In the genomic region with DNA sequence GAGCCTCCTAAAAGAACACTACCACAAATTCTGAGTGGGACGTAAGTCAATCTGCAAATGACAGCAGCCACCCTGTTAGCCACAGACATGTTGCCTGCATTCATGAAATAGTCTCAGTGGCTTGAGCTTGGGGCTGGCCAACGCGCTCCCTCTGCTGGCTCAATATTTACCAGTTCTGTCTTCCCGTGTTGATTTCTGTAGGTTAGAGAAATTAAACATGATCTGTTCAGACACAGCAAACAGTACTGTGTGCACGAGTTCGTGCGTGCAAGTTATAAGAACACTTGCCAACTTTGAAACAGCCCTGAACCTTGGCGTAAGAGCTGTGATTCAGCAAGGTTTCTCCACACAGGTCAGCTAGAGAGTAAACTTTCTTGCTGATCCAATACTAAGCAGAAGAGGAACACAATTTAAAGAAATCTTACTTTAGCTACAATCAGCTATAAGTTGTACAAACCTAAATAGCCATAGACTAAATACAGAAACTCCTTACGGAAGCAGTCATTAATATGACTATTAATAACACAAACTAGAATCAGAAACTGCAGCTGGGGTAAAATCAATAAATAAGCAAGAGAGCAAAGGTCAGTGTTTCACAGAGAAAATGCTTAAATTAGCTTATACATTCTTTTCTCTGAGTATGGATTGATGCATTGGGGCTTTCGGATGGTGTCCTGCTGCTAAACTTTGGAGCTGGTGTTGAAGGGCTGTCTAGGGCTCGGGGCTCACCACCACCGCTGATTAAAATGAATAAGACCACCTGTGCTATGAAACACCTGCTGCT, we compare ENCODE assay signal across 10 mouse cellular contexts. TPM values are rescaled to one million over a fixed set of nuclear protein-coding genes. Genes with fewer than 3 reads are reported as not detected.
A peak's percentile ranks its signal among the peaks of the same experiment; 100 is the strongest.
DNase-seq lines count a peak whose midpoint lies in the region; ATAC-seq lines count a peak whose summit lies in the region.
"Had no signal": no experiment of that assay in that cellular context is flagged by ENCODE, and none has a peak within 500 bp of the region (broad histone marks: within the 10 kb centered on the region; RNA-seq: fewer than 3 reads in every experiment).

No protein-coding gene starts in this region.

- H3K27me3 ChIP-seq in forebrain, embryonic 11.5 days (ENCODE audit: control insufficient read depth, insufficient read depth, low read length): no peaks in the 10 kb centered on the region
- H3K27me3 ChIP-seq in forebrain, embryonic 10.5 days (ENCODE audit: poor library complexity, severe bottlenecking): no peaks in the 10 kb centered on the region
- H3K27me3 ChIP-seq: CH12.LX; megakaryocyte, embryonic 14.5 days had no signal

- H3K4me1 ChIP-seq in forebrain, embryonic 11.5 days (replicated peaks; ENCODE audit: control insufficient read depth, insufficient read depth, low read length): no peaks in the 10 kb centered on the region
- H3K4me1 ChIP-seq in forebrain, embryonic 10.5 days: peaks cover 4% of the 10 kb centered on the region; the same call in 1 of the 2 replicates
- H3K4me1 ChIP-seq: megakaryocyte, embryonic 14.5 days had no signal

- H3K9ac ChIP-seq in forebrain, embryonic 11.5 days (ENCODE audit: low read length): no peak overlapping the region

- DNase-seq in forebrain, embryonic 11.5 days (ENCODE audit: low spot score): peak; percentile 54
- no peak for DNase-seq in forebrain, embryonic 10.5 days (ENCODE audit: extremely low spot score, low spot score)
- peak; percentile 6 for DNase-seq in thymus, postnatal 4 days
- no peak for DNase-seq in thymus, postnatal 36 days
- peak; percentile 25 to 52 for DNase-seq in frontal cortex, postnatal 36 days (ENCODE audit: low spot score in 2 of 2)
- DNase-seq in left cerebral cortex, postnatal 10 days (ENCODE audit: extremely low spot score in 1 of 2, low spot score in 2 of 2): peak; percentile 12 to 25
- peak; percentile 8 for DNase-seq in retina, postnatal 7 days (ENCODE audit: low read depth, low spot score)
- DNase-seq in spleen, postnatal 36 days (ENCODE audit: low spot score in 2 of 2): no peak

- 61% methylated on average over 12 of the region's 12 CpGs for WGBS in forebrain, embryonic 11.5 days
- WGBS in forebrain, embryonic 10.5 days: 72% methylated on average over 12 of the region's 12 CpGs

- ATAC-seq in forebrain, embryonic 11.5 days (replicated peaks; ENCODE audit: low FRiP score): no peak

- intact Hi-C loops in left cerebral cortex, postnatal 10 days (cut with DNase I): loop anchor here (2.0 kb wide), 1 partner anchor 90 kb away; no protein-coding TSS in a partner anchor

- H3K4me3 ChIP-seq in forebrain, embryonic 11.5 days (ENCODE audit: low read depth, low read length): no peak overlapping the region
- H3K4me3 ChIP-seq in forebrain, embryonic 10.5 days: no peak overlapping the region
- H3K4me3 ChIP-seq: megakaryocyte, embryonic 14.5 days had no signal

- no peak overlapping the region for H3K27ac ChIP-seq in forebrain, embryonic 11.5 days (ENCODE audit: low read depth, low read length)
- no peak overlapping the region for H3K27ac ChIP-seq in forebrain, embryonic 10.5 days

- H3K4me2 ChIP-seq in forebrain, embryonic 11.5 days (ENCODE audit: low read depth, low read length, severe bottlenecking): no peak overlapping the region

- no peaks in the 10 kb centered on the region for H3K9me3 ChIP-seq in forebrain, embryonic 11.5 days (ENCODE audit: control insufficient read depth, low read length)
- H3K9me3 ChIP-seq in forebrain, embryonic 10.5 days: no peaks in the 10 kb centered on the region
- H3K9me3 ChIP-seq: megakaryocyte, embryonic 14.5 days had no signal

- H3K36me3 ChIP-seq in forebrain, embryonic 11.5 days (ENCODE audit: control insufficient read depth, insufficient read depth, low read length): no peaks in the 10 kb centered on the region
- H3K36me3 ChIP-seq in forebrain, embryonic 10.5 days (replicated peaks): no peaks in the 10 kb centered on the region

RNA-seq across cellular contexts. Expression of a gene that starts 31.9 kb away (rescaled TPM):
- polyA plus RNA-seq in forebrain, embryonic 11.5 days (2014; fragmentation: Nextera tagmentation; extraction: Ambion mirVana): 0.11 and 0.13 TPM in 2 replicates
- not detected in 2 replicates for polyA plus RNA-seq in forebrain, embryonic 10.5 days (2016; fragmentation: Nextera tagmentation; extraction: Ambion mirVana)
- not detected for total RNA-seq in left cerebral cortex, postnatal 10 days (2021)
- total RNA-seq: CH12.LX had no signal

Comparison
In these comparisons a context has a peak if more than half of its experiments do, and no peak if none do; other contexts are left out.
1. DNase-seq: peak in forebrain, embryonic 11.5 days (single experiment), thymus, postnatal 4 days (single experiment), frontal cortex, postnatal 36 days (2 of 2), left cerebral cortex, postnatal 10 days (2 of 2) and retina, postnatal 7 days (single experiment); none in forebrain, embryonic 10.5 days (single experiment), thymus, postnatal 36 days (0 of 2) and spleen, postnatal 36 days (0 of 2).